Mouse (Mus musculus) stomach, embryonic 16.5 days (tissue): ENCODE measurements around the gene Ddx19b. TPM values are rescaled to one million over a fixed set of nuclear protein-coding genes. Genes with fewer than 3 reads are reported as not detected.
A peak's percentile ranks its signal among the peaks of the same experiment; 100 is the strongest.

Experiments used
- ATAC-seq: fragments of 200-750 bp; cut with Nextera tagmentation; 2 replicates; pipeline ENCODE4 v1.8.0; 2017; ENCODE audit warnings: moderate number of reproducible peaks, moderate TSS enrichment; ENCODE audit not compliant: insufficient read depth, low FRiP score
- H3K27ac ChIP-seq: fragments of 300-500 bp; sonication (generic); 2 replicates; pipeline ENCODE4 v1.5.1; 2014; ENCODE audit warnings: low read length
- H3K27me3 ChIP-seq: fragments of 300-500 bp; sonication (generic); 2 replicates; pipeline ENCODE4 v1.6.1; 2014; ENCODE audit warnings: low read length, control low read depth, mixed read lengths; ENCODE audit not compliant: control insufficient read depth, insufficient read depth
- H3K36me3 ChIP-seq: fragments of 300-500 bp; sonication (generic); 2 replicates; pipeline ENCODE4 v1.6.1; 2014; ENCODE audit warnings: low read length; ENCODE audit not compliant: control insufficient read depth, insufficient read depth
- H3K4me1 ChIP-seq: fragments of 300-500 bp; sonication (generic); 2 replicates; pipeline ENCODE4 v1.6.1; 2014; ENCODE audit warnings: low read length, control low read depth, mixed read lengths; ENCODE audit not compliant: control insufficient read depth, insufficient read depth
- H3K4me2 ChIP-seq: fragments of 300-500 bp; sonication (generic); 2 replicates; pipeline ENCODE4 v1.6.1; 2014; ENCODE audit warnings: low read depth, low read length, mixed read lengths
- H3K4me3 ChIP-seq: fragments of 300-500 bp; sonication (generic); replicated peaks from 2 replicates; pipeline ENCODE4 v1.5.1; 2014; ENCODE audit warnings: mild to moderate bottlenecking, low read length
- H3K9ac ChIP-seq: fragments of 300-500 bp; sonication (generic); 2 replicates; pipeline ENCODE4 v1.6.1; 2014; ENCODE audit warnings: low read length
- H3K9me3 ChIP-seq: fragments of 300-500 bp; sonication (generic); replicated peaks from 2 replicates; pipeline ENCODE4 v1.6.1; 2016; ENCODE audit warnings: low read length, control low read depth; ENCODE audit not compliant: control insufficient read depth
- WGBS: fragments of 180-500 bp; shearing (Covaris S2); extraction: QIAGEN DNeasy Blood & Tissue Kit; methylation state at CpG from one replicate; pipeline ENCODE4 v1.1.7; 2014; 5-methylcytosine and 5-hydroxymethylcytosine counted together
- polyA plus RNA-seq: library from polyadenylated mRNA; unstranded; fragments of >200 nt; fragmentation: Nextera tagmentation; extraction: Ambion mirVana; gene quantifications from 2 replicates; pipeline ENCODE4 v1.2.1, GENCODE M21; 2015

The Ddx19b gene
- polyA plus RNA-seq, 1 experiment from 2014 or later, result 6.9 TPM

DNA sequence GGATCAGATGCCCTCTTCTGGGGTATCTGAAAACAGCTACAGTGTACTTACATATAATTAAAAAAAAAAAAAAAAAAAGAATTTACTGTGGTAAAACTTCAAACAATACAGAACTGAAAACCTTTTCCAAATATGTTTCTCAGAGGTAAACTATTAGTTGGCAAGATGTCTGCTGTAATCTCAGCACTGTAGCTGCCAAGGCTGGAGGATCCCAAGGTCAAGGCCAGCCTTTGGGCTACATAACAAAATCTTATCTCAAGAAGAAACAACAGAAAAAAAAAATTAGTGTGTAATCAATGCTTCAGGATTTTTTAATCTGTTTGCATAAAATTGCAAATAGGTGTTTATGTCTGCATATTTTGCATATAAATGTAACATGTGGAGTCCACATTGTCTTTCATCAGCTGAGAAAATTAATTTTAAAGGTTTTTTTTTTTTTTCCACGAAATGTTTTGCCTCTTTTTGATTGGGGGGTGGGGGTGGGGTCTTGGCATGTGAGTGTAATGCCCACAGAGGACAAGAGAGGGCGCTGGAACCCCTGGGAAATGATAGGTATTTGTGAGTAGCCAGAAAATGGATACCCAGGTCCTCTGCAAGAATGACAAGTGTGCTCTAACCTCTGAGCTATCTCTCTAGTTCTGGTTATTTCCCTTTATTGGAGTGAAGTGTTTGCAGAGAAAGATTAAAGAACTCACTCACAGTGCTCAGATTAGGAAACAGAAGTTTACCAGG is 12.6 kb upstream of the Ddx19b start:
- Histone ChIP-seq H3K36me3 (peaks cover 52% of the 10 kb centered on the region), H3K4me1 (no peaks in the 10 kb centered on the region), H3K9me3 (no peaks in the 10 kb centered on the region), H3K9ac (no peak overlapping the region), H3K4me2 (no peak overlapping the region), H3K27ac (no peak overlapping the region), H3K4me3 (no peak overlapping the region), H3K27me3 (no peaks in the 10 kb centered on the region)
- WGBS, result 36% methylated on average over 2 of the region's 2 CpGs
- ATAC-seq, result no peak

DNA sequence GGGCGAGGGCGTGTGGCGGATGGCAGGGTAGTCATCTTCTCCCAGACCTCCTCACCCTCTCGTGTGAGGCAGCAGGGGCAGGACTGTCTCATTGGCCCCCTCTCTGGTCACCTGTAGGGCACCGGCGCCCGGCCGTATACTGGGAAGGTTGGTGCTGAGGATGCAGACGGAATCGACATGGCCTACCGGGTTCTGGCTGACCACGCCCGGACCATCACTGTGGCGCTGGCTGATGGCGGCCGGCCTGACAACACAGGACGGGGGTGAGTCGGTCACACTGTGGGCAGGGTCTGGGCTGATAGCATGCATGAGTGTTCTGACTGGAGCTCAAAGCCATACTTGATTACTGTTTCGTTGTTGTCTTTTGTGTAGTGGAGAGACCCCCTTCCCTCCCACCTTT is 11.0 kb upstream of the Ddx19b start:
- H3K36me3 ChIP-seq, result peaks cover 63% of the 10 kb centered on the region
- no peaks in the 10 kb centered on the region for H3K9me3 ChIP-seq
- no peak overlapping the region for H3K4me2 ChIP-seq
- no peak overlapping the region for H3K27ac ChIP-seq
- no peaks in the 10 kb centered on the region for H3K27me3 ChIP-seq
- no peak overlapping the region for H3K4me3 ChIP-seq
- H3K9ac ChIP-seq, result no peak overlapping the region
- 93% methylated on average over 19 of the region's 19 CpGs for WGBS
- no peaks in the 10 kb centered on the region for H3K4me1 ChIP-seq
- no peak for ATAC-seq

DNA sequence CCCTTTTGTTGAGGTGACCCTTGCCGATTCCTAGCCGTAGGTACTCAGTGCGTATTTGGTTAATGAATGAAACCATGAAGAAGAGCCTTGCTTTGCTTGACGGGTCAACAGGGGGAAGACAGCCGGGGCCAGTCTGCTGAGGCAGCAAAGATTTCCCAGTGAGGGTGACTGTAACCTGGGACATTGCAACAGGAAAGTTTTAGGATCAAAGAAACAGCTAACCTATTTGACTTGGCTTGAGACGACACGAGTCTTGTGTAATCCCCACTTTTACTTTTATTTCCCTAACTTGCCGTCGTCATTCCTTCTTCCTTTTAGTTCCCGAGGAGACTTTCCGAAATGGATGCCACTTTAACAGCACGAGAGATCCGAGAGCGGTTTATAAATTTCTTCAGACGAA is 5.0 kb upstream of the Ddx19b start:
- H3K27me3 ChIP-seq, result no peaks in the 10 kb centered on the region
- H3K9ac ChIP-seq, result no peak overlapping the region
- peaks cover 32% of the 10 kb centered on the region for H3K36me3 ChIP-seq
- 92% methylated on average over 15 of the region's 15 CpGs for WGBS
- no peak overlapping the region for H3K27ac ChIP-seq
- H3K9me3 ChIP-seq, result no peaks in the 10 kb centered on the region
- H3K4me3 ChIP-seq, result no peak overlapping the region
- ATAC-seq, result no peak
- no peak overlapping the region for H3K4me2 ChIP-seq
- H3K4me1 ChIP-seq, result peaks cover 9% of the 10 kb centered on the region; the same call in 1 of the 2 replicates

DNA sequence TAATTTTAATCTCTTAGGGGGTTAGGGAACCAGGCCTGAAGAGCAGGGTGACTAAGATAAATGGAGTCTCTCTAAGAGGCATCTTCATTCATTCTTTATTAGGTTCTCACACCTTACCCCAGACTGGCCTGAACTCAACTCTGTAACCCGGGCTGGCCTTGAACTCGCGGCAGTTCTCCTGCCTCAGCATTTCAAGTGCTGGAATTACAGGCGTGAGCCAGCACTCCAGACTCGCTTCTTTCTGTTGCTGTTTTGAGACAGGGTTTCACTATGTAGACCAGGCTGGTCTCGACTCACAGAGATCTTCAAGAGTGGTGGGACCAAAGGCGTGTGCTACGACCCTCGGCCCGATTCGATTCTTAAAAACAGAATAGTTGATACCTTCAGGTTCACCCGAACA is 2.7 kb upstream of the Ddx19b start:
- no peak for ATAC-seq
- Histone ChIP-seq H3K9ac (peak overlapping the region; percentile 79), H3K4me3 (peak overlapping the region; percentile 67), H3K4me1 (peaks cover 9% of the 10 kb centered on the region; the same call in 1 of the 2 replicates), H3K9me3 (no peaks in the 10 kb centered on the region), H3K27ac (0 out of 2 replicates have a peak overlapping the region, but pooled peaks have one; percentile 50), H3K36me3 (peaks cover 20% of the 10 kb centered on the region), H3K27me3 (no peaks in the 10 kb centered on the region), H3K4me2 (peak overlapping the region; percentile 67)
- WGBS, result 17% methylated on average over 12 of the region's 12 CpGs

DNA sequence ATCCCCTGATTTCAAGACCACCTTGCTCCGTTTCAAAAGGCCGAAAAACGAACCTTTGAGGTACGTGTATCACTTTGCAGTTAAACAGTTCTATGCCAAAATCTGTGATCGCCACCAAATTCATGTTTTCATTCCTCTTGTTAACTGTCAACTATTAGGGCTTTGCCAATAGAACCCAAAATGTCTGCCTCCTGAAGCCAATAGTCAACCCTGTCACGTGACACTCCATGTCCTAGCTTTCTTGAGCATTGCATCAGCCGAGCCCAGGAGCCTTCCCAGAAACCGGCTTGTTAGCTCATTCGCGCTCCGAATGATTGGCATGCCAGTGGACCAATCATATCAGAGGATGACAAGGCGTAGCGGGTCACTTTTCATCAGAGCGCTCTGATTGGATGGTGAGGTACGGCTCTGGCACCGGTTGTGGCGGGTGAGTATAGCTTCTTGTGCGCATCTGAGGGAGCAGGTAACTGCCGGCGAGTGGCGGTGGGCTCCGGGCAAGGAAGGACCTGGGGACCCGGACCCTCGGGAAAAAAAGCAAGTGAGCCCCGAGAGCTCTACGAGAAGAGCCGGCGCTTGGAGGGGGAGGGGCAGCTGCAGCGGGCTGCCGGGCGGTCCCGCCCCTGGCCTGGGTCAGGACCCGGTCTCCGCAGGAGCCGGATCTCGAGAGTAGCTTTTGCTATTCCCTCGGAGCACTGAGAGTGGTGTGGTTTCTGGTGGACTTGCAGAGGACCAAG is 2.1 kb upstream of the Ddx19b start:
- ATAC-seq, result peak; percentile 100
- no peaks in the 10 kb centered on the region for H3K9me3 ChIP-seq
- no peaks in the 10 kb centered on the region for H3K27me3 ChIP-seq
- H3K4me1 ChIP-seq, result peaks cover 9% of the 10 kb centered on the region; the same call in 1 of the 2 replicates
- WGBS, result 5% methylated on average over 37 of the region's 37 CpGs
- peak overlapping the region; percentile 79 for H3K9ac ChIP-seq
- peak overlapping the region; percentile 67 for H3K4me3 ChIP-seq
- H3K36me3 ChIP-seq, result peaks cover 15% of the 10 kb centered on the region
- H3K27ac ChIP-seq, result peak overlapping the region; percentile 50
- peak overlapping the region; percentile 67 for H3K4me2 ChIP-seq

DNA sequence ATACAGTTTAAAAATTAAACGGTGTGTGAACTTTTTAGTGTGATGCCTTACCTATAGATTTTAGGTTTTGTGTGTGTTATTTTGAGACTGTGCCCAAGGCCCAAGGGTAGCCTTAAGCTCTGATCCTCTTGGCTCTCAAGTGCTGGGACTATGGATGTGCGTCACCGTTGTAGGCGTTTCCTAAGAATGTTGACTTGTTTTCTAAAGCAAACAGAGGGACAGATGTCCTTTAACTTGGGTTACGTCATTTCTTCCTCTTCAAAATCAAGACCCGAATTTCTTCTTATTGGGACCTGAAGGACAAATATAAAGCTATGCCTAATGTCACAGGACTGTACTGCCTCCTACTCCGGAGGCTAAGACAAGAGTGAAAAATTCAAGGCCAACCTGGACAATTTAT is 1.4 kb upstream of the Ddx19b start, which contains the start of gene Aars:
Gene Aars, plus strand, starts transcription at position 229 of the 400 bp plus-strand sequence.
- H3K4me1 ChIP-seq, result peaks cover 9% of the 10 kb centered on the region; the same call in 1 of the 2 replicates
- WGBS, result 92% methylated on average over 7 of the region's 7 CpGs
- ATAC-seq, result no peak
- H3K27me3 ChIP-seq, result no peaks in the 10 kb centered on the region
- peaks cover 10% of the 10 kb centered on the region; the same call in 1 of the 2 replicates for H3K36me3 ChIP-seq
- H3K27ac ChIP-seq, result peak within 1 kb of the TSS; percentile 50
- peak within 1 kb of the TSS; percentile 67 for H3K4me3 ChIP-seq
- peak within 1 kb of the TSS; percentile 79 for H3K9ac ChIP-seq
- H3K4me2 ChIP-seq, result peak within 1 kb of the TSS; percentile 67
- H3K9me3 ChIP-seq, result no peaks in the 10 kb centered on the region

DNA sequence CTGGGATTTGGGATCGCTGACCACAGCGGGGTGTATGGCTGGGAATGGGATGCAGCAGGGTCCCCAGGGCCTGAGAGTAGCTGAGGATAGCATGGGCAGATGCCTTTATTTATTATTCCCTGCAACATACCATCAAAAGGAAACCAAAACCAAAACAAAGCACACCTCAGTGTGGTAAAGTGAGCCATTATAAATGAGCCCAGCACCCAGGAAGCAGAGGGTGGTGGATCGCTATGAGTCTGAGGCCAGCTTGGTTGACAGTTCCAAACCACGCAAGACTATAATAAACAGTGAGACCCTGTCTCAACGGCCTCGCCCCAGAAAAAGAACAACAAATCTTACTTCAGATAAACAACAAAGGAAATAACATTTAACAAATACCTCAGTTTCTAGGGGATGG is 1.5 kb downstream of the Ddx19b start:
- Histone ChIP-seq H3K4me2 (no peak overlapping the region), H3K4me3 (no peak overlapping the region), H3K9me3 (no peaks in the 10 kb centered on the region), H3K36me3 (no peaks in the 10 kb centered on the region), H3K9ac (no peak overlapping the region), H3K4me1 (peaks cover 6% of the 10 kb centered on the region; the same call in 1 of the 2 replicates), H3K27ac (no peak overlapping the region), H3K27me3 (no peaks in the 10 kb centered on the region)
- no peak for ATAC-seq
- WGBS, result 72% methylated on average over 6 of the region's 6 CpGs

DNA sequence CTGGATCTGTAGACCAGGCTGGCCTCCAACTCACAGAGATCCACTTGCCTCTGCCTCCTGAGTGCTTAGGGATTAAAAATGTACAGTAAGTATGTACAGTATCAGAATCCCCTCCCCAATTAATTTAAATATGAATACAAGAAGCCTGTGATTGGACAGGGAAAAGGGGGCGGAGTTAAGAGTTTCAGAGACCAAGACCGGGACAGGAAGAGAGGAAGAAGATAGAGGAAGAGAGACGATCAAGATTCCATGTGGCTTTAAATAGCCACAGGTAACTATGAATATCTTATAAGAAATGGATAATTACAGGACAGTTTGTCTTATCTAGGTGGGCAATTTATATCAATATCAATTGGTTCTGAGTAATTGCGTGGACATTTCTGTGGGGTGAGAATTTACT is 2.0 kb downstream of the Ddx19b start:
- no peaks in the 10 kb centered on the region for H3K27me3 ChIP-seq
- WGBS, result 51% methylated on average over 4 of the region's 4 CpGs
- H3K36me3 ChIP-seq, result no peaks in the 10 kb centered on the region
- H3K9ac ChIP-seq, result no peak overlapping the region
- H3K27ac ChIP-seq, result no peak overlapping the region
- no peak overlapping the region for H3K4me3 ChIP-seq
- H3K4me2 ChIP-seq, result no peak overlapping the region
- no peak for ATAC-seq
- peaks cover 1% of the 10 kb centered on the region; the same call in 1 of the 2 replicates for H3K4me1 ChIP-seq
- no peaks in the 10 kb centered on the region for H3K9me3 ChIP-seq

DNA sequence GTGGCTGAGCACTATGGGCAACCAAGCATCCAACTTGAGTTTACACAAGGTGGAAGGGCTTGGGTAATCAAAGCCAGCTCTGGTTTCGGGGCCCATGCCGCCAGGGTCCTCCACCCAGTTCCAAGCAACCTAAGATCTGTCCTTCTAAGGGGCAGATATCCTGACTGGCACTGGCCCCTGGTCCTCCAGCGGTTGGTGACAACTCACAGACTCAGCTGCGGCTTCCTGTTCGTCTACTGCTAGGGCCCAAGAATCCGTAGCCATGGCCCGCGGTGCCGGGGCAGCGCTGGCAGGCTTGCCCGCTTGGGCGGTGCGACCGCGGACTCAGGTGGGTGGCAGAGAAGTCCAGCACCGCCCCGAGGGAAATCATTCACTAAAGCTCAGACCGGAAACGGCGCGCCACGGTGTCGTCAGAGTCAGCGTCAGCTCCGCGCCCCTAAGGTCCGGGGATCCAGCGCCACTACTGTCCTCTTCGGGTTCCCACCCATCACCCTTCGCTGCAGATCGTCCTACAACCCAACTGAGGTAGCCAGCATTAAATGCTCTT is 4.1 kb downstream of the Ddx19b start:
- no peaks in the 10 kb centered on the region for H3K27me3 ChIP-seq
- no peaks in the 10 kb centered on the region for H3K4me1 ChIP-seq
- H3K4me3 ChIP-seq, result peak overlapping the region; percentile 68
- H3K4me2 ChIP-seq, result peak overlapping the region; percentile 64
- peak; percentile 96 for ATAC-seq
- peak overlapping the region; percentile 84 for H3K9ac ChIP-seq
- no peaks in the 10 kb centered on the region for H3K9me3 ChIP-seq
- 0% methylated on average over 31 of the region's 31 CpGs for WGBS
- H3K27ac ChIP-seq, result peak overlapping the region; percentile 54
- no peaks in the 10 kb centered on the region for H3K36me3 ChIP-seq
